Mouse (Mus musculus) B cell, adult 2 months (primary cell): ENCODE results near the gene Tnfrsf14.
A peak's percentile ranks its signal among the peaks of the same experiment; 100 is the strongest.

Source experiments
- DNase-seq, 2 experiments: peaks; one replicate each; pipeline ENCODE4 v3.0.0; 2022

Gene Tnfrsf14

DNA sequence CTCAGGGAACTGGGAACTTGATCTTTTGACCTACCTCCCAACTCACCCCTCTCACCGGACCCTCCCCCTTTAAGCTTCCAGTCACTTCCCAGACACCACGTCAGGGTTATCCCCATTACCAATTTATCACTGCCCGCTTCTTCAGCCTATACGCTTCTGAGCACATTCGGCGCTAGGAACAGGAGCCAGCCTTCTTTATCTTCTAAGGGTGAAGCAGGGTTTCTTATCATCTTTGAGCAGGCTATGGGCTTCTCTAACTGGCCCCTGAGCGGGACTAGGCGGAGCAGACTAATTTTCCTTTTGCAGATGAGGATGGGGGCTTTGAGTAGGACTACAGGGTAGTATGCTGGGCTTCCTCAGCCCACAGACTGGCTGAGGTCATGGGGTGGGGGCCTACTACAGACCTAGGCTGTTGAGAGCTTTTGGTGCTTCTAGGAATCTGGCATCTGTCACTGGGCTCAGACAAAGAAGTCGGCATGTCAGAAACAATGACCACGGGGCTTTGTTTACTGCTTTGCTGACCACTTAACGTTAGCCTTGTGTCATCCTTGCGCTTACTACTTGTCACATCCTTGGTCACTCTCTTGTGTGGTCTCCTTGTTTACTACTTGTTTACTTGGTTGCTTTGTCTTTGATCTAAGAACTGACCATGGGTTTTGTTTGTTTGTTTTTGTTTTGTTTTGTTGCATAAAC, at the start of gene Tnfrsf14:
Gene Tnfrsf14, minus strand, starts transcription at position 169 of the 693 bp plus-strand sequence.
- peak in 1 of 2 experiments; percentile 13 for DNase-seq

DNA sequence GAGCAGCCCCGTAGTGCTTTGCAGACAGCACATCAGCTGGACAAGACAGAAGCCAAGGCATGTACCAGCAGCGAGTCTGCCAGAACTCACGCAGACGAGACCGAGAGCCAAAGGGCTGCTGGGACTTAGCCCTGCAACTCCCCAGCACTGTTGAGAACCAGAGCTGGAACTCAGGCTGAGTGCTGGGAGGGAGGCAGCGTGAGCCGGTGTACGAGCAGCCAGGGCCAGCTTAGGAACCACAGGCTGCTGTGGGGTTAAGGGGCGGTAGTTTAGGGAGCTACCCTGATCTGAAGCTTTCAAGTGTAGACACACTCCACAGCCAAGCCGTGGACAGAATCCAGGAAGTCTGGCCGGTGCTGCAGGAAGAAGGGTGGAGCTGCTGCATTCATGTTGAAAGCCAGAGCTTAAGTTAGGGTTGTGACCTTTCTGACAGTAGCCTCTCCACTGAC, 45.8 kb upstream of the Tnfrsf14 start:
- DNase-seq, result no peak

DNA sequence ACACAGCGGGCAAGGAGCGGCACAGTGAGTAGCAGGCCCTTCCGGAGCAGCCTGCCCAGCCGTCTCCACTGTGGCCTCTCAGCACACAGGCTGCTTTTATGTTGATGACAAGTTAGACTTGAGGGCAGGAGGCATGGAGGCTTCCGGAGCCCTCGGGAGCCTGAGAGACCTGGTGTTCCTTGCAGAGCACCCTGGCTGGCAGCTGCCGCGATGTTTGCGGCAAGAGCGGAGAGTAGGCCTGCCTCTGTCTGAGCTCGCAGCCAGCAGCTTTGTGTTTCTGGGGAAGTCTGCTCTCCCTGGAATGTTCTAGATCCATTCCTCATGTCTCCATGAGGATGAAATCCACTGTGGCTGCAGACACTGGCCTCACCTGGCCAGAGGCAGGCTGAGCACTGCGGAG, 44.2 kb upstream of the Tnfrsf14 start:
- DNase-seq, result no peak

DNA sequence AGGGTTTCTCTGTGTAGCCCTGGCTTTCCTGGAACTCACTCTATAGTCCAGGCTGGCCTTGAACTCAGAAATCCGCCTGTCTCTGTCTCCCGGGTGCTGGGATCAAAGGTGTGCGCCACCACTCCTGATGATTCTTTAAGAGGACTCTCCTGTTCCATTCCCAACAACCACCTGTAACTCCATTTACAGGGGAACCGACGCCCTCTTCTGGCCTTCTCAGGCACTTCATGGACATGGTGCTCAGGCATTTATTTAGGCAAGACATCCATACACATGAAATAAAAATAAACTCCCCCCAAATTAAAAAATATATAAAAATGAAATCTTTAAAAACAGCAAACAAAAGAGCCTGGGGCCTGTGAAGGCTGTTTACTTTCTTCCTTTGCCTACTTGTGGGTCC, 38.8 kb upstream of the Tnfrsf14 start:
- DNase-seq, result peak; percentile 72 to 73

GRCm38 (mm10) chr4:154965856-154966255, 37.5 kb upstream of the Tnfrsf14 start:
- DNase-seq, result no peak

- DNase-seq, result no peak
Measured at GRCm38 (mm10) chr4:154964581-154965235, 36.3 kb upstream of the Tnfrsf14 start.

- DNase-seq, result peak; percentile 91 to 93
Measured at GRCm38 (mm10) chr4:154963901-154964580, 35.7 kb upstream of the Tnfrsf14 start, which contains the start of gene Pank4. TSS of gene Pank4 (plus strand) at chr4:154964123.

DNA sequence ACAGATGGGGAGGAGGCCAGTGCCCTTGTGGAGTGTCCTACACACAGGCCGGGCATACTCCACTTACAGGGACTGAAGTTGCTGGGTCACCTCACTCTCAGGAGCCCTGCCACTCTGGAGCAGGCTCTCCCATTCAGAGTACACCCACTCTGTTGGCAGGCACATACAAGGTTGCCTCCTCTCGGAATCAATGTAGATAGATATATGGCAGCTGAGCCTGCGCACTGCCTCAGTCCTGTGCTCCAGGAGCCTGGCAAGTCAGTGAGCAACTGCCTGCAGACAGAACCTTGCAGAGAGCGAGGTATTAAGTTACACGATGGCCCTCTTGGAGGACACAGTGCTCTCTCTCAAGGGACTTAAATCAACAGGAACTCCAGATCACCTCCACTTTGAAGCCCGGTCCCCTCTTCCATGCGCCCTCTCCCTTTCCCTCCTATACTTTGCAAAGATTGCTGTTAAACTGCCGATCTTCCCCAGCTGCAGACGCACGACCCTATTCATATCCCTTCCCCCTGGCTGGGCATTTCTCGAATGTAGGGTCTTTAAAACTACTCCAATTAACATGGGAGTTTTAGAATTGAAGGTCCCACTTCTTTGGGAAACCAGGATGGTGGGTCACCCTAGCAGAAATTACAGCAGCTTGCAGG, 35.0 kb upstream of the Tnfrsf14 start:
- DNase-seq, result no peak

- no peak for DNase-seq
Measured at GRCm38 (mm10) chr4:154962683-154963082, 34.3 kb upstream of the Tnfrsf14 start.

DNA sequence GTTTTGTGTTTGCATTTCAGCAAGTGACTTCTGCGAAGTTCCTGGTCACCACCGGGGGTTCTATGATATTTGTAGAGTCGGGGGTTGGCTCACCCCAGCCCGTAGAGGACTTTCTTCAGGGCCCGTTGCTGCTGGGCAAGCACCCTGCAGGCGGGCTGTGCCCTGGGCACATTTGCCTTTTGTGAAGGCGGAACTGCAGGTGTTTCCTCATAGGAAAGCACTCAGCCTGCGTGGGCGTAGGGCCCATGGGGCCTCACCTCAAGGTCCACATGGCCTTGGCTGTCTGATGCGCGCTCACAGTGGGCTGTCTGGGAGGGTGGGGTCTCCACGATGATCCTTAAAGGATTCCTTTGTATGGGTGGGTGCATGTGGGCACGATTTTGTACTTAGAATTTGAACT, 33.5 kb upstream of the Tnfrsf14 start:
- peak; percentile 89 to 90 for DNase-seq

DNA sequence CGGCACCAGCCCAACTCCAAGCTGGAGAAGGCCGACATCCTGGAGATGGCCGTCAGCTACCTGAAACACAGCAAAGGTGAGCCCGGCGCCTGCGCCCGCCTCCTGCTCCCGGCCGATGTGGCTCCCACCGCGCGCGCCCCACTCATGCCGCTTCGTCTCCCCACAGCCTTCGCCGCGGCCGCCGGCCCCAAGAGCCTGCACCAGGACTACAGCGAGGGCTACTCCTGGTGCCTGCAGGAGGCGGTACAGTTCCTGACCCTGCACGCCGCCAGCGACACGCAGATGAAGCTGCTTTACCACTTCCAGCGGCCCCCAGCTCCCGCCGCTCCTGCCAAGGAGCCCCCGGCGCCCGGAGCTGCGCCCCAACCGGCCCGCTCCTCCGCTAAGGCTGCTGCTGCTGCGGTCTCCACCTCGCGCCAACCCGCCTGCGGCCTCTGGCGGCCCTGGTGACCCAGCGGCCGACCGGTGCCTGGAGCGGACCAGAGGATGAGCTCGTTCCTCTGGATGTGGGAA, 32.9 kb upstream of the Tnfrsf14 start:
- peak; percentile 67 to 71 for DNase-seq

DNA sequence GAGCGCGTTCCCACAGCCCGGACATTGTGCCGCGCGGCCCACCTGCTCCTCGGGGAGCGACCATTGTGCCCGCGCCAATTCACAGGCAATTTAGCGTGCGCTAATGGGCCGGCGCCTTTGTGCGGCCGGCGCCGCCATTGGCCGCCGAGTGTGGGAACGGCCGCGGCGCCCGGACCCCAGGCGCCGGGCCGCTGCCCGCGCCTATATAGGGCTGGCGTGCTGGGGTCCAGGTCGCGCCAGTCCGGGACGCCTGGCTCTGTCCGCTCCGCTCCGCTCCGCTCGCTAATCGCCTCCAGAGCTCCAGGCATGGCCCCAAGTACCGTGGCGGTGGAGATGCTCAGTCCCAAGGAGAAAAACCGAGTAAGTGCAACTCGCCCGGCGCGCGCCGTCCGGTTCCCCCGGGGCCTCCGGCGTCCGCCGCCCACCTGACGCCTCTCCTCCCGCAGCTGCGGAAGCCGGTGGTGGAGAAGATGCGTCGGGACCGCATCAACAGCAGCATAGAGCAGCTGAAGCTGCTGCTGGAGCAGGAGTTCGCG, 32.4 kb upstream of the Tnfrsf14 start, which contains the start of gene Hes5:
Gene Hes5, plus strand, starts transcription at position 234 of the 536 bp plus-strand sequence.
- DNase-seq, result peak; percentile 34 to 60

DNA sequence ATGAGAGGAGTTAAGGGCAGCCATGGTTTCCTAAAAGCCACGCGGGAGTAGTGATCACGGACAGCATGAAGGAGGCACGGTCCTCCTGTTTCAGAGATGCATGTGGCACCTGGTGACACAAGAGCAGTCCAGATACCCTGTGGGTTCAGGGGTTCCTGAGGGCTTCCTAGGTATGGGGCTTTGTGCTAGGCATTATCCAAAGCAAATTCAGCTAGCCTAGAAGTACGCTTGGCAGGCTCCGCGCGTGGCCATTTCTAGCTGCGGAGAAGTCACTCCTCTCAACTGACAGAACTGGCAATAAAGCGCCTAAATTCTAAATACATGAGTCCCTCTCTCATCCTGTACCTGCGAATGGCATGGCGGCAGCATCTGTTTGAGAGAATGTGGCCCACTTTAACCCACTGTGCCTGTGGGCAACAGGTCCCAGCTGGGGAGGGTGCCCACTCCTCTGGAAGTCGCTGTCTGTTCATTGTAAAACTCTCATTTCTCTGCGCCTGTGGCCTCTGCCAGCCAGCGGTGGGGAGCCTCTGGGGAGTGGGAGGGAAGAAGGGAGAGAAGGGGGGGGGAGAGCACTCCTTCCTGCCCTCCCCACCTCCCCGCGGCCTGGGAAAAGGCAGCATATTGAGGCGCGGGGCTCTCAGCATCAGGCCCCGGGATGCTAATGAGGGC, 31.8 kb upstream of the Tnfrsf14 start:
- peak; percentile 18 to 36 for DNase-seq

- DNase-seq, result no peak
Measured at GRCm38 (mm10) chr4:154958621-154959020, 30.3 kb upstream of the Tnfrsf14 start.

- no peak for DNase-seq
Measured at GRCm38 (mm10) chr4:154958171-154958570, 29.8 kb upstream of the Tnfrsf14 start.

DNA sequence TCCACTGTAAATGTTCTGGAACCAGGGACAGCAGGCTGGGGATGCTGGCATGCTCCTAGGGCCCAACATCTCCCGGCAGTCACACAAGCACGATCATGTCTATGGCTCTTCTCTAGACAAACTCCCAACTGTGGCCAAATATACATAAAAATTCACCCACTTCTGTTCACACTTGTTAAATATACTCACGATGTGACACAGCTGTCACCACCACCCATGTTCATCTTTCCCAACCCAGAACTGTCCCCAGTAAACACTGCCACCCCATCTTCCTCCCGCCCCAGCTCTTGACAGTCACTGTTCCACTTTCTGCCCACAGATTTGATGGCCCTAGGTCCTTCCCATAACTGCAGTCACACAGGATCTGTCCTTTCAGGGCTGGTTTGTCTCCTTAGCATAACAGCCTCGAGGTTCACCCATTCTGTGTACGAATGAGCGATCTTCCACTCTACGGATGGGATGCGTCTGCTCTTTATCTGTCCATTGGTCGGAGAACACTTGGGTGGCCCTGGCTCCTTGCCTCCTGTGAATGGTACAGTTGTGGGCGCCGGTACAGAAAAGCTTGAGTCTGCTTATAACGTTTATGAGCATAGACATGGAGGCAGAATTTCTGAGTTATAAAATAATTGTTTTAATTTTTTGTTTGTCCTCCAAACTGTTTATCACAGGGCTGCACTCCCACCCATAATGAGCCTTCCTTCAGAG, 29.1 kb upstream of the Tnfrsf14 start:
- DNase-seq, result no peak

DNA sequence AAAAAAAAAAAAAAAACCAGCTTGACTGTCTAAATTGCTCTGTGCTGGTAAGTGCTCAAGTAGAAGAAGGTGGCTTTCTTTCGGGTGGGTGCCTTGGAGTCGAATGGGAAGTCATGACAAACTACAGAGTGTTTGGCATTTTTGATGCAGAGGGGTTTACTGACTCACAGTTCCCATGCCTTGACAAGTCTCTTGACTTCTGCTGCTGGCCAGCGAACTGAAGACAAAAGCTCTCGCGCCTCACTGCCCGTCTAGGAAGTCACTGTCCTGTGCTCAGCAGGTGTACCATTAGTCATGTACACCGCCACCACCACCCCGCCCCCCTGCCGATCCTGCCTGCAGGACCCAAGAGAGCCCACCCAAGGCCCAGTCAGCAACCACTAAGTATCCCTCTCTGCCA, 28.2 kb upstream of the Tnfrsf14 start:
- DNase-seq, result peak; percentile 42 to 49

DNA sequence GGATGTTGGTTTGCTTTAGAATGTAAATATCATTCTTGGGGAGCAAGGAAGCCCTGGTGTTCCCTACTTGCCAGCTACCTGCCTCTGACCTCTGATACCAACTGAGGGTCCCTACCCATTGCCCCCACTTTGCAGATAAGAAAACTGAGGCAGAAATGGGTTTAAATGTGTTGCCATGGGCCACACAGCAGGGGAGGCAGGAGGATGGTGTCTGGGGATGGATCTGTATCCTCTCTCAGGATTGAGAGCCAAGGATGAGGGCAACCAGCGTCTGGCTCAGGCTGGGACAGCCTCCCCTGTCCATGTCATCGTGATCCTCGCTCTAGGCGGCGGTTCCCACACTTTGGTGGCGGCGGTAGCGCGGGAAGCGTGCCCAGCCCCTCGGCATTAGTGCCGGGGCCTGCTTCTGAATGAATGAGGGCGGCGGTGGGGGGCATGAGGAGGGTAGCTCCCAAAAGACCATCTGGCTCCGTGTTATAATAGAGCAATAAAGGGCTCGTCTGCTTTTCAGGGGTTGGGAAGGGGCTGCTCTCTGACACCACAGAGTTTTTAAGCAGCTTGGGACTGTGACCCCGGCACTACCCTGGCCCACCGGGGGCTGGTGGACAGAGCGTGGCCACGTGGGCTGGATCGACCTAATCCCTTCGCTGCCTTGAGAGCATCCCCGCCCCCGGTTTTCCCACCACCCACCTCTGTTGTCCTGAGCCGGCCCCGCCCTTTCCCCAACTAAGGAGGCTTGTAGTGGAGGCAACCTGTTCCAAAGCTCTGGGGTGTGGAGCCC, 24.3 kb upstream of the Tnfrsf14 start:
- no peak for DNase-seq

DNA sequence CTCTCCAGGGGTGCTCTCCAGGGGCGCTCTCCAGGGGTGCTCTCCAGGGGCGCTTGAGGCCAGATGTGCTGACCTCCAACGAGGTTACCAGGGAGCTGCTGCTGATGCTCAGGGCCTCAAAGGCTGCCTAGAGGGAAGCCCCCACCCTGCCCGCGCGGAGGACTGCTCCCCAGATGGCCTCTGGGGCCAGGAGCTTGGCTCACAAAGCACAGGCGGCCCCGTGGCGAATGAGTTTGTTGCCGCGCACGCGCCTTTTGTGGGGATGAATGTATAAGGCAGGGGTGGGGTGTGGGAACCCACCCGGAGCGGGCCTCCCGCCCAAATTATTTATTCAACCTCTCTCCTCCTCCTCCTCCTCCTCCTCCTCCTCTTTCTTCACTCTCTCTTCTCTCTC, 21.2 kb upstream of the Tnfrsf14 start:
- no peak for DNase-seq

DNA sequence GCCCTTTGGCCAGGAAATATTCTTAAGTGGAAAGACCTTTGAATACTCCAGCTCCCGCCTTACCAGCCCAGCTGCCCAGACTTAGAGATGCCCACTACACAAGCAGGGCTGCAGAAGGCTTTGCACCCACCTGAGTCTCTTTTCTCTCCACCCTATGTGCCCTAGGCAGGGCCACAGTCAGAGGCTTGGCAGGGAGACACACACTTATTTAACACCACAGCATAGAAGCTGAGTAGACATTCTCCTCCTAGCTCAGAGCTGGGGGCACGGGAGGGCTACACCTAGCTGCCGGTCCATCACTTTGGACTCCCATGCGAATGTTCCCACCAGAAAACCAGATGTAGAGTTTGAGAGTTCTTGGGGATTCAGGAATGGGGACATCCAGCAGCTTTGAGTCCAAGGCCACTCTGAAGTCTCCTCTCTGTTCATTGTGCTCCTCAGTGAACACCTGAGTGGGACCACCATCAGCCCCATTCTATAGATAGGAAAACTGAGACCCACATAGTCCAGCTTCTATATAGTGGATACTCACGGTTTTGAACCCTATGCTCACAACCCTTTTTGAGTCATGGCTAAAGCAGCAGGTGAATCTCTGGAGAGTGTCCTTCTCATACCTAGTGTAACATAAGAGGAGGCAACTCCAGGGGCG, 20.7 kb upstream of the Tnfrsf14 start:
- DNase-seq, result no peak
